Mouse (Mus musculus) liver, adult 2 months (tissue): Measurements from ENCODE around the gene Fam129a. TPM values are rescaled to one million over a fixed set of nuclear protein-coding genes. Genes with fewer than 3 reads are reported as not detected.

Source experiments
- DNase-seq: peaks from one replicate; pipeline ENCODE4 v3.0.0-alpha.2; 2011; ENCODE audit warnings: low read depth, low spot score; ENCODE audit errors: extremely low read depth
- H3K27ac ChIP-seq: fragments of 200-500 bp; replicated peaks from 2 replicates; pipeline ENCODE4 v1.5.1; 2012; ENCODE audit warnings: low read depth, mild to moderate bottlenecking, control low read depth, inconsistent platforms, low read length; ENCODE audit not compliant: insufficient read depth
- H3K27me3 ChIP-seq: fragments of 200-500 bp; 2 replicates; pipeline ENCODE4 v1.6.1; 2012; ENCODE audit warnings: mild to moderate bottlenecking, moderate library complexity, low read length, inconsistent platforms; ENCODE audit not compliant: control insufficient read depth, insufficient read depth
- H3K36me3 ChIP-seq: fragments of 200-500 bp; 2 replicates; pipeline ENCODE4 v1.6.1; 2012; ENCODE audit warnings: low read length, inconsistent platforms; ENCODE audit not compliant: control insufficient read depth, insufficient read depth
- H3K4me1 ChIP-seq: fragments of 200-500 bp; 2 replicates; pipeline ENCODE4 v1.6.1; 2011; ENCODE audit warnings: low read length; ENCODE audit not compliant: control insufficient read depth, insufficient read depth
- H3K4me3 ChIP-seq: fragments of 200-500 bp; 2 replicates; pipeline ENCODE4 v1.5.1; 2011; ENCODE audit warnings: low read depth, mild to moderate bottlenecking, control low read depth, low read length, moderate library complexity; ENCODE audit not compliant: insufficient read depth
- H3K79me2 ChIP-seq: fragments of 200-500 bp; 2 replicates; pipeline ENCODE4 v1.6.1; 2012; ENCODE audit warnings: inconsistent platforms, mild to moderate bottlenecking, low read length, moderate library complexity; ENCODE audit not compliant: control insufficient read depth, insufficient read depth
- H3K9ac ChIP-seq: fragments of 200-500 bp; 2 replicates; pipeline ENCODE4 v1.6.1; 2012; ENCODE audit warnings: low read depth, mild to moderate bottlenecking, control low read depth, inconsistent platforms, low read length
- CTCF ChIP-seq: fragments of 200-500 bp; IDR thresholded peaks from 2 replicates; pipeline ENCODE4 v1.5.1; 2011; ENCODE audit warnings: low read depth, low read length, control low read depth
- POLR2A ChIP-seq: fragments of 200-500 bp; IDR thresholded peaks from 2 replicates; pipeline ENCODE4 v1.6.1; 2011; ENCODE audit warnings: low read length, control low read depth; ENCODE audit not compliant: insufficient read depth; ENCODE audit errors: extremely low read depth
- WGBS: fragments of 180-500 bp; shearing (Covaris S2); methylation state at CpG from one replicate; pipeline ENCODE4 v1.1.7; 2018; 5-methylcytosine and 5-hydroxymethylcytosine counted together
- polyA plus RNA-seq: library from polyadenylated mRNA; depleted of rRNA; stranded (reverse); fragments of >200 nt; gene quantifications from 2 replicates; pipeline ENCODE4 v1.2.3, GENCODE M21; 2012
- total RNA-seq: library from RNA; depleted of rRNA; stranded (reverse); fragments of >200 nt; gene quantifications from 2 replicates; pipeline ENCODE4 v1.2.3, GENCODE M21; 2014

The Fam129a gene
- total and polyA plus RNA-seq, 2 experiments = 0.61 to 3.1 TPM

DNA sequence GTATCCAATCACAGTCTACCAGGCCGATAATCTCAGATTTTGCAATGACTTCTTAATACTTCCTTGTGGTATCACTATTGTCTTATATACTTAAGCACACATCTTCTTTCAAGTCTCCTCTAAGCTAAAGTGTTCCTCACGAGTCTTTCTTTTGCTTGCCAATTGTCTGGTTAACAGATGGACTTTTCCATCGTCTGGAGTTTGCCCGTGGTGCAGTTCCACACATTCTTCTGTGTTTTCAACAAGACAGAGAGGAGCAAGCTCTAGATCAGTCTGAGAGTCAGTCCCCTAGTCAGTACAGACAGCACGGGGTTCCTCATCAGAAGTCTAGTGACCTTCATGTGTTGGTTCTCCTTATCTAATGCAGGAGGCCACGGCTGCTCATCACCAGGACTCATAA is 10.5 kb downstream of the Fam129a start:
- H3K36me3 ChIP-seq = no peaks in the 10 kb centered on the region
- H3K27me3 ChIP-seq = no peaks in the 10 kb centered on the region
- no peak overlapping the region for H3K27ac ChIP-seq
- WGBS = 83% methylated on average over 6 of the region's 6 CpGs
- TF ChIP-seq POLR2A (no peak), CTCF (no peak)
- no peak overlapping the region for H3K9ac ChIP-seq
- peaks cover 2% of the 10 kb centered on the region; the same call in 1 of the 2 replicates for H3K4me1 ChIP-seq
- H3K4me3 ChIP-seq = no peak overlapping the region
- no peaks in the 10 kb centered on the region for H3K79me2 ChIP-seq
- DNase-seq = no peak

DNA sequence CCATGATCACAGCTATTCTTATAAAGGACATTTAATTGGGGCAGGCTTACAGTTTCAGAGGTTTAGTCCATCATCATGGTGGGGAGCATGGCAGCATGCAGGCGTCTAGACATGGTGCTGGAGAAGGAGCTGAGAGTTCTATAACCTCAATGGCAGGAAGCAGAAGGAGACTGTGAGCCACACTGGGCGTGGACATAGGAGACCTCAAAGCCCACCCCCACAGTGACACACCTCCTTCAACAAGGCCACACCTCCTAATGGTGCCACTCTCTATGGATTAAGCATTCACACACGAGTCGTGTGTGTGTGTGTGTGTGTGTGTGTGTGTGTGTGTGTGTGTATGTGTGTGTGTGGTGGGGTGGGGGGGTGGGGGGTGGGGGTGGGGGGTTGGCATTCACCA is 11.0 kb downstream of the Fam129a start:
- H3K36me3 ChIP-seq = no peaks in the 10 kb centered on the region
- no peaks in the 10 kb centered on the region for H3K79me2 ChIP-seq
- WGBS = 82% methylated on average over 4 of the region's 4 CpGs
- no peaks in the 10 kb centered on the region for H3K27me3 ChIP-seq
- no peak overlapping the region for H3K9ac ChIP-seq
- peaks cover 2% of the 10 kb centered on the region; the same call in 1 of the 2 replicates for H3K4me1 ChIP-seq
- H3K27ac ChIP-seq = no peak overlapping the region
- H3K4me3 ChIP-seq = no peak overlapping the region
- no peak for DNase-seq
- TF ChIP-seq POLR2A = no peak

DNA sequence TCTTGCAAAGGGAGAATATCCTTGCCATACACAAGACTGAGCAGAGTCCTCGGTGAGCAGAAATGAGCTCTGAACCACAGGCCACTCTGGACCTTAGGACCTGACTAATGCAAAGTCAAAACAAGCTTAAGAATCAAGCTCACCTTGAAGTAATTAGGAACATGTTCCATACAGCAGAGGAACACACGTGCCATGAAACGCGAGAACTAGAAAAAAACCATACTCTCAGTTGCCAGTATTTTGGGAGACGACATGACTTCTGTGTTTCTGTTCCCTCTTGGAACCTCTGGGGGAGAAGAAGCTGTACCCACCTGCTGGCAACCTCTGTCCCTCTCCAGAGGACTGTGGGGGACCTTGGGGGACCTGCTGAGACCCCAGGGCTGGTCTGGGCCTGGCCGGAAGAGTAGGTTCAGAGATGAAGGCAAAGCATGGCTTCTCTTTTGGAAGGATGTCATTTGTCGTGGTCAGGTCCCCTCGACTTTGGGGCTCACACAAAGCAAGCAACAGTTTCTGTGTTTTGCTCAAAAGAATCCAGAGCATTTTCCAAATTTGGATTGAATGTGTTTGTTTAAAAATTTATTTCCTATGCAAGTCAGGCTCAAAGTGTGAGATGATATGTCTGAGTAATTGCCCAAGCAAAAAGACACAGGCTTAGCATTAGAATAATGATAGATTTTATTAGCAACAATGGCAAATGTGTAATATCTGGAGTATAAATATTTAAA is 12.6 kb downstream of the Fam129a start:
- Histone ChIP-seq H3K79me2 (no peaks in the 10 kb centered on the region), H3K36me3 (no peaks in the 10 kb centered on the region), H3K4me3 (no peak overlapping the region), H3K27ac (no peak overlapping the region), H3K9ac (no peak overlapping the region), H3K27me3 (no peaks in the 10 kb centered on the region), H3K4me1 (peaks cover 2% of the 10 kb centered on the region; the same call in 1 of the 2 replicates)
- 94% methylated on average over 8 of the region's 8 CpGs for WGBS
- no peak for DNase-seq
- TF ChIP-seq CTCF = no peak
- no peak for TF ChIP-seq POLR2A

- Histone ChIP-seq H3K27me3 (no peaks in the 10 kb centered on the region), H3K79me2 (no peaks in the 10 kb centered on the region), H3K4me3 (no peak overlapping the region), H3K4me1 (peaks cover 2% of the 10 kb centered on the region; the same call in 1 of the 2 replicates), H3K36me3 (no peaks in the 10 kb centered on the region), H3K9ac (no peak overlapping the region), H3K27ac (no peak overlapping the region)
- DNase-seq = no peak
- TF ChIP-seq POLR2A = no peak
- WGBS = 80% methylated on average over 1 of the region's 1 CpGs
These were observed 13.1 kb downstream of the Fam129a start for GRCm38 (mm10) chr1:151584182-151584471.

DNA sequence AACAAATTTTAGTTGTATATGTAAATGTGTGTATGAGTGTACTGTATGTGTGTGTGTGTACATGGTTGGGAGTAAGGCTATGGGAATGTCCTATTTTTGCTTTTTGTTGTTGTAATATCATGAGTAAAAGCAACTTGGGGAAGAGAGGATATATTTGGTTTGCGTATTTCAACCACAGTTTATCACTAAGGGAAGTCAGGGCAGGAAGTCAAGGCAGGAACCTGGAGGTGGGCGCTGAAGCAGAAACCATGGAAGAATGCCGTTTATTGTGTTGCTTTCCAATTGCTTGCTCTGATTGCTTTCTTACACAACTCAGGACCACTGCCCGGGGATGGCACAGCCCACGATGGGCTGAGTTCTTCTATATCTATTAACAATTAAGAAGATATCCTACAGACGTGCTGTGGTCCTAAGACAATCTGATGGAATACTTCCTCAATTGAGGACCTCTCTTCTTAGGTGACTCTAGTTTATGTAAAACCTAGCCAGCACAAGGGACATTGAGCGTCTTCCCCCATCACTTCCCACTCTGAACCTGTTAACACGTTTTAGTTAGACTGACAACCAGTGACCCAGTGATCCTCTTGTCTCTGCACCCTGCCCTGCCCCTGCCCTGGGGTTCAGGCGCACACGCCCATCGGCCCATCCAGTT is 13.7 kb downstream of the Fam129a start:
- Histone ChIP-seq H3K4me3 (no peak overlapping the region), H3K36me3 (no peaks in the 10 kb centered on the region), H3K4me1 (peaks cover 2% of the 10 kb centered on the region; the same call in 1 of the 2 replicates), H3K27ac (no peak overlapping the region), H3K79me2 (no peaks in the 10 kb centered on the region), H3K27me3 (no peaks in the 10 kb centered on the region), H3K9ac (no peak overlapping the region)
- no peak for TF ChIP-seq CTCF
- no peak for TF ChIP-seq POLR2A
- 79% methylated on average over 11 of the region's 11 CpGs for WGBS
- DNase-seq = no peak

GRCm38 (mm10) chr1:151585647-151586046 is 14.7 kb downstream of the Fam129a start:
- WGBS = 83% methylated on average over 4 of the region's 4 CpGs
- no peak overlapping the region for H3K9ac ChIP-seq
- DNase-seq = no peak
- no peaks in the 10 kb centered on the region for H3K79me2 ChIP-seq
- TF ChIP-seq CTCF (no peak), POLR2A (no peak)
- no peaks in the 10 kb centered on the region for H3K36me3 ChIP-seq
- no peak overlapping the region for H3K4me3 ChIP-seq
- no peaks in the 10 kb centered on the region for H3K27me3 ChIP-seq
- peaks cover 2% of the 10 kb centered on the region; the same call in 1 of the 2 replicates for H3K4me1 ChIP-seq
- no peak overlapping the region for H3K27ac ChIP-seq
